Mouse (Mus musculus) kidney, postnatal 0 days (tissue): Measurements from ENCODE around the gene Ksr2. TPM values are rescaled to one million over a fixed set of nuclear protein-coding genes. Genes with fewer than 3 reads are reported as not detected.

Experiments
- ATAC-seq: fragments of 200-750 bp; cut with Nextera tagmentation; replicated peaks from 2 replicates; pipeline ENCODE4 v1.8.0; 2017; ENCODE audit warnings: low read depth, moderate number of reproducible peaks, moderate TSS enrichment, moderate library complexity; ENCODE audit not compliant: low FRiP score
- DNase-seq: peaks from one replicate; pipeline ENCODE4 v3.0.0-alpha.2; 2016; ENCODE audit warnings: low spot score
- H3K27ac ChIP-seq: fragments of 300-500 bp; sonication (generic); 2 replicates; pipeline ENCODE4 v1.5.1; 2014; ENCODE audit warnings: mild to moderate bottlenecking
- H3K27me3 ChIP-seq: fragments of 300-500 bp; sonication (generic); 2 replicates; pipeline ENCODE4 v1.6.1; 2014; ENCODE audit warnings: low read length, mixed read lengths; ENCODE audit not compliant: insufficient read depth
- H3K36me3 ChIP-seq: fragments of 300-500 bp; sonication (generic); 2 replicates; pipeline ENCODE4 v1.6.1; 2014; ENCODE audit warnings: low read length, mixed read lengths; ENCODE audit not compliant: insufficient read depth
- H3K4me1 ChIP-seq: fragments of 300-500 bp; sonication (generic); replicated peaks from 2 replicates; pipeline ENCODE4 v1.6.1; 2014; ENCODE audit warnings: antibody characterized with exemption, low read length, mixed read lengths; ENCODE audit not compliant: insufficient read depth
- H3K4me2 ChIP-seq: fragments of 300-500 bp; sonication (generic); 2 replicates; pipeline ENCODE4 v1.6.1; 2014; ENCODE audit warnings: mild to moderate bottlenecking, low read length, moderate library complexity, mixed read lengths
- H3K4me3 ChIP-seq: fragments of 300-500 bp; sonication (generic); replicated peaks from 2 replicates; pipeline ENCODE4 v1.5.1; 2014; ENCODE audit warnings: low read depth, low read length
- H3K9ac ChIP-seq: fragments of 300-500 bp; sonication (generic); 2 replicates; pipeline ENCODE4 v1.6.1; 2014; ENCODE audit warnings: low read depth, low read length
- H3K9me3 ChIP-seq: fragments of 300-500 bp; sonication (generic); replicated peaks from 2 replicates; pipeline ENCODE4 v1.6.1; 2016; ENCODE audit warnings: low read length, inconsistent platforms, mixed read lengths
- CTCF ChIP-seq: IDR thresholded peaks from 2 replicates; pipeline ENCODE4 v1.5.1; 2016; ENCODE audit warnings: antibody characterized with exemption, low read depth, mild to moderate bottlenecking, moderate library complexity
- WGBS: fragments of 180-500 bp; shearing (Covaris S2); extraction: QIAGEN DNeasy Blood & Tissue Kit; methylation state at CpG from one replicate; pipeline ENCODE4 v1.1.7; 2014; 5-methylcytosine and 5-hydroxymethylcytosine counted together
- polyA plus RNA-seq: library from polyadenylated mRNA; unstranded; fragments of >200 nt; fragmentation: Nextera tagmentation; extraction: Ambion mirVana; gene quantifications from 2 replicates; pipeline ENCODE4 v1.2.1, GENCODE M21; 2015

The Ksr2 gene
- polyA plus RNA-seq, 1 experiment from 2014 or later, result 0.71 TPM

DNA sequence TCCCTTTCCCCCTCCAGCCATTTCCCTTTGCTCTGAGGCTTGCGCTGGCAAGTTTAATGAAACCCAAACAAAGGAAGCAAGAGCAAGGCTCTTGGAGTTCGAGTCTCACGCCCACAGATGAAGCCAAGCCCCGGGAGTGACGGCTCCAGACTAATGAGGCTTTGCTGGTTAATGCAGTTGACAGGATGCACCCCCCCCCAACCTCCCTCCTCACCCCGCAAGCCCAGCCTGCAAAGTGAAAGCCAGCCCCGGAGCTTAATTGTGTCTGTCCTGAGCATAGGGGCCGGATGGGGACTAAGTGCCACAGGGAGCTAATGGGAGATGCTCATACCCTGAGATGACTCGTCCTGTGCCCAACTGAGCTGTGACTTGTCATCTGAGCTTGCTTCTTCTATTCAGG lies 251.4 kb downstream of the Ksr2 start:
- no peak for ATAC-seq
- H3K27ac ChIP-seq, result no peak overlapping the region
- H3K4me2 ChIP-seq, result peak overlapping the region; percentile 31; the same call in 1 of the 2 replicates
- no peak for TF ChIP-seq CTCF
- no peak overlapping the region for H3K4me3 ChIP-seq
- H3K27me3 ChIP-seq, result no peaks in the 10 kb centered on the region
- no peaks in the 10 kb centered on the region for H3K36me3 ChIP-seq
- H3K9ac ChIP-seq, result no peak overlapping the region
- no peaks in the 10 kb centered on the region for H3K9me3 ChIP-seq
- WGBS, result 8% methylated on average over 9 of the region's 9 CpGs
- H3K4me1 ChIP-seq, result 0 out of 2 replicates have a peak, but pooled peaks cover 5% of the 10 kb centered on the region
- DNase-seq, result peak; percentile 27

DNA sequence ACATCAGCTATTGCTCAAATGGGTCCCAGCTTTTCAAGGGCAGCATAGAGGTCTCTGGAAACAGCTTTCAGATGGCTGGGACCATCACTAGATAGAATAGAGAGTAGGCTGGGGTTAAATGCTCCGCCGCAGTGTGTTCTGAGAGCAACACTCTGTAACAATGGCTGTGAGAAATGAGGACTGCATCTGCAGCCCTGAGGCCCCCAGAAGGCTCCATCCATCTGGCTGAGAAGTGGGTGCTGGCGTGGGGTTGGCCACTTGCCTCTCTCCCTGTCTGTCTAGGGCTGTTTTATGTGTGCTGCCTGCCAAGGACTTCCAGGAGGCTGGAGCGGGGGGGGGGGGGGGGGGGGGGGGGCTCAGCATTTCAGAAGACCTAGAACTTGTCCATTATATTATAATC lies 253.5 kb downstream of the Ksr2 start:
- no peak overlapping the region for H3K27ac ChIP-seq
- no peaks in the 10 kb centered on the region for H3K27me3 ChIP-seq
- no peak overlapping the region for H3K9ac ChIP-seq
- 0 out of 2 replicates have a peak, but pooled peaks cover 5% of the 10 kb centered on the region for H3K4me1 ChIP-seq
- H3K9me3 ChIP-seq, result no peaks in the 10 kb centered on the region
- TF ChIP-seq CTCF, result no peak
- DNase-seq (no peak), ATAC-seq (no peak)
- 77% methylated on average over 3 of the region's 4 CpGs for WGBS
- no peaks in the 10 kb centered on the region for H3K36me3 ChIP-seq
- H3K4me3 ChIP-seq, result no peak overlapping the region
- no peak overlapping the region for H3K4me2 ChIP-seq

DNA sequence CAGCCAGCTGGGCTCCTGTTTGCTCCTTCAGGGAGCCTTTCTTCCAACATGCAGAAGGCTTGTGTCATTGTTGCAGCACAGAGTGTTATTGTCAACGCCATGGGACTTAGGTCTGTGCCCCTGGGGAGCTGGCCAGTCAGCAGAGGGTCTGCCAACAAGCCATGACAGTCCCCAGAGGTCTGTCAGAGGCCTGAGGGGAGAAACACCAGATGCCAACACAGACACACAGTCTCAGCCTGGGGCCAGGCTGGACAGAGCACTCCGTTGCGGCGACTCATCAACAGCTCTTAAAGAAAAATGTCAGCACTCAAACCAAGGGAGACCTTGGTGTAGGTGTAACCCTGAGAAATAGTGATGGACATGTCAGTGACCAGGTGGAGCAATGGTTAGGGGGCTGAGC lies 255.5 kb downstream of the Ksr2 start:
- TF ChIP-seq CTCF, result no peak
- Histone ChIP-seq H3K4me3 (no peak overlapping the region), H3K36me3 (no peaks in the 10 kb centered on the region), H3K9me3 (no peaks in the 10 kb centered on the region), H3K4me1 (0 out of 2 replicates have a peak, but pooled peaks cover 5% of the 10 kb centered on the region), H3K27ac (no peak overlapping the region), H3K27me3 (no peaks in the 10 kb centered on the region), H3K9ac (no peak overlapping the region), H3K4me2 (no peak overlapping the region)
- WGBS, result 78% methylated on average over 4 of the region's 4 CpGs
- no peak for ATAC-seq
- no peak for DNase-seq

DNA sequence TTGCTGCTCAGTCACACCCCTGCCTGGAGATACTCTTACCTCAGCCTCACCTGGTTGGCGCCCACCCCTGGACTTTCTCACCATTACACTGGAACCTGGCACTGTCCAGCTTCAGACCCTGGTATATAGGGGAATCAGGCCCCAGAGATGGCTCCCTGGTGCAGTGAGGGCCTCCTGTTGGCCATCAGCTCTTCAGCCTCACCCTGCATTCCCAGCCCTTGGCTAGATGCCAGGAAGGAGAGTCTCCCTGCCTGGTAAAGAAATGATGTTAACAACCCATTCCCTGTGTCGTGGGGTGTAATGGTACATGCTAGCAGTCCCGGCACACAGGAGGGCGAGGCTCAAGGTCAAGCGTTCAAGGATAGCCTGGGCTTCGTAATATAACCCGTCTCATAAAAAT lies 256.0 kb downstream of the Ksr2 start:
- ATAC-seq (no peak), DNase-seq (no peak)
- TF ChIP-seq CTCF, result no peak
- Histone ChIP-seq H3K27ac (no peak overlapping the region), H3K9me3 (no peaks in the 10 kb centered on the region), H3K4me1 (0 out of 2 replicates have a peak, but pooled peaks cover 5% of the 10 kb centered on the region), H3K27me3 (no peaks in the 10 kb centered on the region), H3K36me3 (no peaks in the 10 kb centered on the region), H3K4me2 (no peak overlapping the region), H3K4me3 (no peak overlapping the region), H3K9ac (no peak overlapping the region)
- WGBS, result 51% methylated on average over 7 of the region's 7 CpGs

DNA sequence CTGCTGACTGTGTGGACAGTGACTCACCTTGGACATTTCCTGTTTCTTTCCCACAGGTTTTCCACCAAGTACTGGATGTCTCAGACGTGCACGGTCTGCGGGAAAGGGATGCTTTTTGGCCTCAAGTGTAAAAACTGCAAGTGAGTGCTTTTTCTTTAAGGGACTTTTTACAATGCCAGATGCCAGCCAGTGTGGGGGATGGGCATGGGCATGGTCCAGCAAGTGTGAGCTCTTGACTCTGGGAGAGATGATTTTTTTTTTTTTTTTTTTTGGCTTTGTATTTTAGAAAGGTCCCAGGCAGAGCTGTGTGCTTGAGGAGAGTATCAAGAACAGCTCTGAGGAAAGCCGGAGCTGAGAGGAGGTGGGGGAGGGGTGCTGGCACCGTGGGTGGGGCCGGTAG lies 257.6 kb downstream of the Ksr2 start:
- Histone ChIP-seq H3K27me3 (no peaks in the 10 kb centered on the region), H3K4me3 (no peak overlapping the region), H3K36me3 (no peaks in the 10 kb centered on the region), H3K9me3 (no peaks in the 10 kb centered on the region), H3K9ac (no peak overlapping the region), H3K4me2 (no peak overlapping the region), H3K27ac (no peak overlapping the region), H3K4me1 (no peaks in the 10 kb centered on the region)
- no peak for TF ChIP-seq CTCF
- WGBS, result 51% methylated on average over 6 of the region's 6 CpGs
- ATAC-seq (no peak), DNase-seq (no peak)

DNA sequence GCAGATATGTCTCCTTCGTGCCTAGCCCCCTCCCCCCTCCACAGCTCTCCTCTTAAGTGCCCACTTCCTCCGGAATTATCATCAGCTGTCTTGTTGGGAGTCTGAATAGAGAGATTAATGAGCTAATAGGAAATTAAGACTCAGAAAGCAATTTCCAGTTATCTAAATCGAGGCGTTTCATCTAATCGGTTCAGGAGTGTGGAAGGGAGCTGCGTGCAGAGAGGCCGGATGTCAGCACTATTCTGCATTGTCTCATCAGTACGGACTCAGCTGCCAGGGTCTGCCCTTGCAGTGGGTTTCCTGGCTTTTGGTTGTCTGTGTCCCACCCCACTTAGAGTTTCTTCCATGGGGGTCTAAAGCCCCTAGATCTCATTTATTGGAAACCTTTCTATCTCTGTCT lies 262.0 kb downstream of the Ksr2 start:
- Histone ChIP-seq H3K27me3 (no peaks in the 10 kb centered on the region), H3K4me2 (no peak overlapping the region), H3K36me3 (no peaks in the 10 kb centered on the region), H3K9me3 (no peaks in the 10 kb centered on the region), H3K4me1 (no peaks in the 10 kb centered on the region), H3K27ac (no peak overlapping the region), H3K9ac (no peak overlapping the region), H3K4me3 (no peak overlapping the region)
- DNase-seq (no peak), ATAC-seq (no peak)
- no peak for TF ChIP-seq CTCF
- WGBS, result 67% methylated on average over 8 of the region's 8 CpGs

DNA sequence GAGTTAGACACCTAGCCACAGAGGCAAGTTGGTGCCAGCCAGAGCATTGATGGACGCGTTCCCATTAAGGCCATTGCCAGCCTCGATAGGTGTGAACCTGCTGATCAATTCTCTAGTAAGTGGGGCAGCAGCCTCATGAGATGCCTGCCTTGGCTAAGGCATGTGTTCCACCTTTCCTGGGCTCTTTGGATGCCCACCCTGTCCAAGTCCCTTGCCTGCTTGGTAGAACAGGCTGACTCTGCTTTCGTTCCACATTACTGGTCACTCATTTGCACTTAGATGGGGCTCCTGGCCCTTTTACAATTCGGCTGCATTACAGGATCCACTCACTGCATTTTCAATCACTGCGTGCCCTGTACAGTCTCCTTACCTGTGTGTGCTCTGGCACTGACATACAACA lies 263.4 kb downstream of the Ksr2 start:
- TF ChIP-seq CTCF, result no peak
- H3K9ac ChIP-seq, result no peak overlapping the region
- H3K4me1 ChIP-seq, result no peaks in the 10 kb centered on the region
- WGBS, result 68% methylated on average over 6 of the region's 6 CpGs
- H3K4me2 ChIP-seq, result no peak overlapping the region
- H3K36me3 ChIP-seq, result no peaks in the 10 kb centered on the region
- no peaks in the 10 kb centered on the region for H3K9me3 ChIP-seq
- ATAC-seq, result no peak
- H3K4me3 ChIP-seq, result no peak overlapping the region
- H3K27me3 ChIP-seq, result no peaks in the 10 kb centered on the region
- DNase-seq, result no peak
- no peak overlapping the region for H3K27ac ChIP-seq
